In the genomic region with DNA sequence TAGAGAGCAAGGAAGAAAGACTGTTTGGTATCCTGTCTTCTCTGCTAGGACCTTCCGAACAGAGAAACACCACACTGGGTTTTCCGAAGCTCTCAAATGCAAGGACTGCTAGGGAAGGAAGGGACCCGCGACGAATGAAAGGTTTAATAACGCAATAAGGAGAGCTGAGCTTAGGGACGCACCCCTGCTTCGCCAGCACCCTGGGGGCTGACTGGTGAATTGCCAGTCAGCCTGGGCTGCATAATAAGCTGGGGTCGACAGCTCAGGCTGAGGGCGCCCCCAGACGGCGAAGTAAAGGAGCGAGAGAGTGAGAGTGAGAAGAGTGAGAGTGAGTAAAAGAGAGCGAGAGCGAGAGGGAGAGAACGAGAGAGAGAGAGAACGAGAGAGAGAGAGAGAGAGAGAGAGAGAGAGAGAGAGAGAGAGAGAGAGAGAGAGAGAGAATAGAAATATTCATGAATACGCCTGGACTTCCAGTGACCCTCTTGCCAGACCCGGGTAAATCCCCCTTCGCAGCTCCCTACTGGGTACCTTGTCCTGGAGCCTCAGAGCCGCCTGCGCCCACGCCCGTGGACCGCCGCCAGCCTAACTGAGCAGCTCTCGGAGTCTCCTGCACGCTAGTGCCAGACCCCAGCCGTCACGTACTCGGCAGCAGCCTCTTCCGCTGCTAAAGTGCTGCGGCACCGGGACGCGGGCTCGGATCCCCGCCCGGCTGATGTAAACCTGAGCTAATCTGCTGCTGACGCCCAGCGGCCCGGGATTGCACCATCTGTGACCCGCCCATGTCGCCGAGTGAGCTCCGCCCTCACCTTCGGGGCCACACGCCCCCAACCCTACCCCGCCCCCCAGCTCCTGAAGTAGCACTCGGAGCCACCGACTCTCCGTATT, we compare ENCODE assay signal across 8 mouse cellular contexts. TPM values are rescaled to one million over a fixed set of nuclear protein-coding genes. Genes with fewer than 3 reads are reported as not detected.
DNase-seq lines count a peak whose midpoint lies in the region; ATAC-seq and TF ChIP-seq lines count a peak whose summit lies in the region.

Gene Trib3 (minus strand): TSS at position 704 of the 885 bp plus-strand sequence.

- dilution Hi-C loops in CH12.LX (cut with MboI; ENCODE audit: extremely low pct_ligation_motif_present, extremely low pct_unique_long_range_greater_than_20kb, low sequenced_read_pairs) = no loop called here

- peak within 1 kb of the TSS; percentile 55 for H3K4me2 ChIP-seq in CH12.LX (ENCODE audit: insufficient read depth, low read depth, poor library complexity, severe bottlenecking)
- peak within 1 kb of the TSS; percentile 94 for H3K4me2 ChIP-seq in heart, embryonic 15.5 days
- peak within 1 kb of the TSS; percentile 96 for H3K4me2 ChIP-seq in neural tube, embryonic 15.5 days

- peak; percentile 79 for TF ChIP-seq POLR2A in CH12.LX (IDR thresholded peaks at IDR 0.05; ENCODE audit: low read depth, low read length)
- TF ChIP-seq POLR2A in lung, adult 2 months (IDR thresholded peaks at IDR 0.05; ENCODE audit: borderline replicate concordance, extremely low read depth, low read depth, low read length) = peak; percentile 59; the same call in 1 of the 2 replicates

- peak; percentile 82 for ATAC-seq in heart, embryonic 15.5 days (replicated peaks; ENCODE audit: insufficient number of reproducible peaks, insufficient read depth, low FRiP score, low read depth)
- ATAC-seq in neural tube, embryonic 15.5 days (ENCODE audit: low FRiP score) = peak; percentile 92

- TF ChIP-seq CTCF in CH12.LX (conservative IDR thresholded peaks at IDR 0.05 in 1 of 2, IDR thresholded peaks at IDR 0.05 in 1 of 2; ENCODE audit: low read depth in 2 of 2, low read length in 2 of 2) = peak in 1 of 2 experiments; percentile 89; a peak in 2 of 4 replicates
- peak; percentile 66 for TF ChIP-seq CTCF in lung, adult 2 months (IDR thresholded peaks at IDR 0.05; ENCODE audit: insufficient read depth, low read length)

- in situ Hi-C loops in CH12.LX (cut with MboI; ENCODE audit: low pct_ligation_motif_present, low pct_unique_long_range_greater_than_20kb, low sequenced_read_pairs) = no loop called here

- peak; percentile 69 for TF ChIP-seq RAD21 in CH12.LX (IDR thresholded peaks at IDR 0.05; ENCODE audit: low read depth, low read length)

- H3K9ac ChIP-seq in CH12.LX (ENCODE audit: insufficient read depth, low read depth) = peak within 1 kb of the TSS; percentile 100
- H3K9ac ChIP-seq in heart, embryonic 15.5 days = peak within 1 kb of the TSS; percentile 63
- peak within 1 kb of the TSS; percentile 65 for H3K9ac ChIP-seq in neural tube, embryonic 15.5 days (replicated peaks)

- H3K4me1 ChIP-seq in CH12.LX (ENCODE audit: control insufficient read depth in 1 of 2, insufficient read depth in 2 of 2) = peaks cover 24 to 51% of the 10 kb centered on the region in 2 experiments
- 0 out of 2 replicates have a peak, but pooled peaks cover 2% of the 10 kb centered on the region for H3K4me1 ChIP-seq in brown adipose tissue, adult 24 weeks (ENCODE audit: control insufficient read depth, insufficient read depth, insufficient read length, low read length)
- peaks cover 28% of the 10 kb centered on the region for H3K4me1 ChIP-seq in forebrain, embryonic 10.5 days
- peaks cover 18% of the 10 kb centered on the region for H3K4me1 ChIP-seq in heart, embryonic 15.5 days (replicated peaks)
- peaks cover 4% of the 10 kb centered on the region for H3K4me1 ChIP-seq in lung, adult 2 months (ENCODE audit: control insufficient read depth, insufficient read depth, low read length)
- H3K4me1 ChIP-seq in neural tube, embryonic 15.5 days = peaks cover 16% of the 10 kb centered on the region

- peak within 1 kb of the TSS; percentile 88 for H3K27ac ChIP-seq in CH12.LX (ENCODE audit: insufficient read depth, low read depth)
- peak within 1 kb of the TSS; percentile 63 for H3K27ac ChIP-seq in brown adipose tissue, adult 24 weeks (replicated peaks; ENCODE audit: low read depth, low read length)
- peak within 1 kb of the TSS; percentile 83 for H3K27ac ChIP-seq in forebrain, embryonic 10.5 days
- peak within 1 kb of the TSS; percentile 63 for H3K27ac ChIP-seq in heart, embryonic 15.5 days
- H3K27ac ChIP-seq in neural tube, embryonic 15.5 days (replicated peaks) = peak within 1 kb of the TSS; percentile 75

- under 1% methylated on average over 51 of the region's 52 CpGs for WGBS in forebrain, embryonic 10.5 days
- WGBS in heart, embryonic 15.5 days = under 1% methylated on average over 51 of the region's 52 CpGs
- 2% methylated on average over 51 of the region's 52 CpGs for WGBS in lung, adult 2 months
- under 1% methylated on average over 48 of the region's 52 CpGs for WGBS in neural tube, embryonic 15.5 days

- peak; percentile 88 for DNase-seq in CH12.LX (ENCODE audit: extremely low read depth)
- peak; percentile 77 for DNase-seq in forebrain, embryonic 10.5 days (ENCODE audit: extremely low spot score, low spot score)
- peak; percentile 80 for DNase-seq in kidney, postnatal 14 days
- peak; percentile 82 for DNase-seq in lung, adult 2 months
- DNase-seq in testis, postnatal 10 days (ENCODE audit: low spot score) = peak; percentile 88

- H3K79me2 ChIP-seq in CH12.LX (replicated peaks; ENCODE audit: control insufficient read depth, extremely low read depth, insufficient read depth, poor library complexity, severe bottlenecking) = peaks cover 10% of the 10 kb centered on the region

- peaks cover 35 to 40% of the 10 kb centered on the region in 2 experiments for H3K36me3 ChIP-seq in CH12.LX (replicated peaks in 1 of 2; ENCODE audit: control insufficient read depth in 1 of 2, insufficient read depth in 1 of 2, low read length in 1 of 2)
- no peaks in the 10 kb centered on the region for H3K36me3 ChIP-seq in forebrain, embryonic 10.5 days (replicated peaks)
- H3K36me3 ChIP-seq in heart, embryonic 15.5 days = no peaks in the 10 kb centered on the region
- no peaks in the 10 kb centered on the region for H3K36me3 ChIP-seq in neural tube, embryonic 15.5 days

- H3K27me3 ChIP-seq in CH12.LX (replicated peaks) = no peaks in the 10 kb centered on the region
- H3K27me3 ChIP-seq in forebrain, embryonic 10.5 days (ENCODE audit: poor library complexity, severe bottlenecking) = peaks cover 35% of the 10 kb centered on the region
- H3K27me3 ChIP-seq in heart, embryonic 15.5 days = no peaks in the 10 kb centered on the region
- peaks cover 5% of the 10 kb centered on the region; the same call in 1 of the 2 replicates for H3K27me3 ChIP-seq in neural tube, embryonic 15.5 days (replicated peaks)

- TF ChIP-seq EP300 in CH12.LX (IDR thresholded peaks at IDR 0.05; ENCODE audit: low read length) = no peak

- peak within 1 kb of the TSS; percentile 72 to 88 (median 81) for H3K4me3 ChIP-seq in CH12.LX (replicated peaks in 1 of 3; ENCODE audit: low read depth in 2 of 3, low read length in 2 of 3, poor library complexity in 1 of 3)
- peak within 1 kb of the TSS; percentile 72 for H3K4me3 ChIP-seq in brown adipose tissue, adult 24 weeks (ENCODE audit: insufficient read depth, low read depth, low read length)
- peak within 1 kb of the TSS; percentile 70 for H3K4me3 ChIP-seq in forebrain, embryonic 10.5 days
- peak within 1 kb of the TSS; percentile 71 for H3K4me3 ChIP-seq in heart, embryonic 15.5 days
- H3K4me3 ChIP-seq in lung, adult 2 months (replicated peaks; ENCODE audit: extremely low read depth, low read depth, low read length) = peak within 1 kb of the TSS; percentile 69
- peak within 1 kb of the TSS; percentile 56 for H3K4me3 ChIP-seq in neural tube, embryonic 15.5 days (replicated peaks)

- H3K9me3 ChIP-seq in CH12.LX (replicated peaks; ENCODE audit: low read length) = no peaks in the 10 kb centered on the region
- H3K9me3 ChIP-seq in forebrain, embryonic 10.5 days = no peaks in the 10 kb centered on the region
- no peaks in the 10 kb centered on the region for H3K9me3 ChIP-seq in heart, embryonic 15.5 days (replicated peaks)
- no peaks in the 10 kb centered on the region for H3K9me3 ChIP-seq in neural tube, embryonic 15.5 days (replicated peaks)

TF ChIP-seq in CH12.LX, 34 proteins besides CTCF, POLR2A, EP300 and RAD21 (continues in another document):
- TF ChIP-seq ZKSCAN1 (IDR thresholded peaks at IDR 0.05; ENCODE audit: borderline replicate concordance, low read depth, low read length) (no peak), MAZ (IDR thresholded peaks at IDR 0.05; ENCODE audit: low read depth, low read length) (peak; percentile 70), IRF4 (IDR thresholded peaks at IDR 0.05; ENCODE audit: low read depth, low read length) (0 out of 2 replicates have a peak, but pooled peaks have one; percentile 49), TCF12 (IDR thresholded peaks at IDR 0.05; ENCODE audit: low read depth, low read length) (peak; percentile 81; the same call in 1 of the 2 replicates), USF2 (conservative IDR thresholded peaks at IDR 0.05; ENCODE audit: low read depth, low read length) (no peak), MXI1 (IDR thresholded peaks at IDR 0.05; ENCODE audit: low read depth, low read length) (peak; percentile 56; the same call in 1 of the 2 replicates), SIN3A (IDR thresholded peaks at IDR 0.05; ENCODE audit: low read length) (no peak; the same call in 1 of the 2 replicates), CHD2 (IDR thresholded peaks at IDR 0.05; ENCODE audit: low read length) (0 out of 2 replicates have a peak, but pooled peaks have one; percentile 11), MEF2A (IDR thresholded peaks at IDR 0.05; ENCODE audit: borderline replicate concordance, low read depth, low read length) (peak; percentile 12; the same call in 1 of the 2 replicates), ELF1 (IDR thresholded peaks at IDR 0.05; ENCODE audit: low read depth, low read length) (peak; percentile 25; the same call in 1 of the 2 replicates), BHLHE40 (IDR thresholded peaks at IDR 0.05; ENCODE audit: low read depth, low read length) (peak; percentile 5; the same call in 1 of the 2 replicates), ZMIZ1 (IDR thresholded peaks at IDR 0.05; ENCODE audit: low read depth, low read length) (peak; percentile 92), ETS1 (conservative IDR thresholded peaks at IDR 0.05; ENCODE audit: low read depth, low read length) (no peak), NELFE (IDR thresholded peaks at IDR 0.05; ENCODE audit: low read depth, low read length) (peak; percentile 90), POLR2AphosphoS2 (IDR thresholded peaks at IDR 0.05; ENCODE audit: low read depth, low read length) (no peak), RCOR1 (conservative IDR thresholded peaks at IDR 0.05; ENCODE audit: low read depth, low read length) (no peak)

RNA-seq across cellular contexts. Expression of gene Trib3, which starts in this region (rescaled TPM):
- 16.5 and 56.9 TPM in 2 replicates for total RNA-seq in CH12.LX (2012; rRNA removed)
- 18.2 and 30.0 TPM in 2 replicates for total RNA-seq in CH12.LX (2014; rRNA removed)
- 23.7 and 25.1 TPM in 2 replicates for polyA plus RNA-seq in CH12.LX (2012; ENCODE audit: insufficient read length, low read depth)
- polyA plus RNA-seq in brown adipose tissue, adult 24 weeks (2012; ENCODE audit: insufficient read depth, insufficient read length, missing spikeins) = 4.8 and 5.2 TPM in 2 replicates
- polyA plus RNA-seq in forebrain, embryonic 10.5 days (2016; fragmentation: Nextera tagmentation; extraction: Ambion mirVana) = 2.3 and 3.1 TPM in 2 replicates
- polyA plus RNA-seq in heart, embryonic 15.5 days (2015; fragmentation: Nextera tagmentation; extraction: Ambion mirVana) = 2.9 and 3.1 TPM in 2 replicates
- 6.1 and 6.9 TPM in 2 replicates for polyA plus RNA-seq in lung, adult 2 months (2012; rRNA removed)
- polyA plus RNA-seq in neural tube, embryonic 15.5 days (2015; fragmentation: Nextera tagmentation; extraction: Ambion mirVana) = 1.8 and 1.9 TPM in 2 replicates

Comparison
In these comparisons a context has a peak if more than half of its experiments do, and no peak if none do; other contexts are left out.
1. Peak in every context shown above with its lines: DNase-seq, ATAC-seq, H3K4me3 ChIP-seq and H3K27ac ChIP-seq.